ENCODE assay signal across 8 mouse cellular contexts in the genomic region with DNA sequence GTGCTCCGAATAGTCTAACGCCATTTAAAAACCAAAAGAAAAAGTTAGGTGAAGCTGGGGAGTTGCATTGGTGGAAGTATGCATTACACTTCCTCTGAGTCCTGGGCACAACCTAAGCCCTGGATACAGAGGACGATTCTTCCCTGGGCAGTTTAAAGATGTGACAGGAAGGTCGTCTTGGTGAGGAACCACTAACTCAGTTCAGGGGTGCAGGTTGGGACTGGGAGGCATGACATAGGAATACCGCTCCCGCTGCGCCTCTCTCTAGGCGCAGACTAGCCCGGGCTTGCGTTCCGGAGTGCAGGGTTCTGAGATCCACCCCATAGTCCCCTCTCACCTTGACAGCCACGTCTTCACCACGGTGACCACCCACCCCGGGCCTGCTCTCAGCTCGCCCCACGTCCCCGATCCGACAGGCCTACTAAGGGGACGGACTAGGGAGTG. TPM values are rescaled to one million over a fixed set of nuclear protein-coding genes. Genes with fewer than 3 reads are reported as not detected.
A peak's percentile ranks its signal among the peaks of the same experiment; 100 is the strongest.
DNase-seq lines count a peak whose midpoint lies in the region; ATAC-seq and TF ChIP-seq lines count a peak whose summit lies in the region.

No protein-coding gene starts in this region.

- no peak for DNase-seq in spleen, adult 2 months (ENCODE audit: low read depth in 1 of 2, low spot score in 2 of 2)
- DNase-seq in spleen, adult 18-20 months, result no peak
- DNase-seq in hindbrain, postnatal 0 days (ENCODE audit: low spot score), result peak; percentile 15
- DNase-seq in midbrain, embryonic 14.5 days, result no peak
- DNase-seq in adrenal gland, postnatal 4 days (ENCODE audit: low spot score in 2 of 2), result no peak
- no peak for DNase-seq in layer of hippocampus, postnatal 14 days (ENCODE audit: low spot score in 2 of 2)
- no peak for DNase-seq in lung, adult 18-20 months

- H3K4me2 ChIP-seq in hindbrain, postnatal 0 days (ENCODE audit: low read depth, low read length), result peak overlapping the region; percentile 92
- peak overlapping the region; percentile 79 for H3K4me2 ChIP-seq in midbrain, embryonic 14.5 days (ENCODE audit: low read length)

- peak overlapping the region; percentile 68 for H3K4me3 ChIP-seq in spleen, adult 2 months (ENCODE audit: extremely low read depth, insufficient read depth, insufficient read length)
- H3K4me3 ChIP-seq in hindbrain, postnatal 0 days (ENCODE audit: low read length), result peak overlapping the region; percentile 90
- peak overlapping the region; percentile 83 for H3K4me3 ChIP-seq in midbrain, embryonic 14.5 days (replicated peaks; ENCODE audit: low read depth, low read length)

- peak overlapping the region; percentile 78 for H3K9ac ChIP-seq in hindbrain, postnatal 0 days (replicated peaks; ENCODE audit: low read length)
- H3K9ac ChIP-seq in midbrain, embryonic 14.5 days (replicated peaks; ENCODE audit: low read length), result peak overlapping the region; percentile 80

- H3K27me3 ChIP-seq in spleen, adult 2 months (ENCODE audit: control insufficient read depth, insufficient read depth, low read length), result no peaks in the 10 kb centered on the region
- no peaks in the 10 kb centered on the region for H3K27me3 ChIP-seq in hindbrain, postnatal 0 days (ENCODE audit: insufficient read depth, low read length)
- no peaks in the 10 kb centered on the region for H3K27me3 ChIP-seq in midbrain, embryonic 14.5 days (ENCODE audit: control insufficient read depth, insufficient read depth, low read length)

- no peaks in the 10 kb centered on the region for H3K9me3 ChIP-seq in hindbrain, postnatal 0 days (ENCODE audit: low read length)
- H3K9me3 ChIP-seq in midbrain, embryonic 14.5 days (ENCODE audit: control insufficient read depth, low read length), result no peaks in the 10 kb centered on the region

- H3K36me3 ChIP-seq in spleen, adult 2 months (ENCODE audit: control insufficient read depth, insufficient read depth, low read length), result peaks cover 4% of the 10 kb centered on the region
- no peaks in the 10 kb centered on the region; the same call in 1 of the 2 replicates for H3K36me3 ChIP-seq in hindbrain, postnatal 0 days (ENCODE audit: insufficient read depth, low read length)
- H3K36me3 ChIP-seq in midbrain, embryonic 14.5 days (ENCODE audit: control insufficient read depth, insufficient read depth, low read length), result peaks cover 3% of the 10 kb centered on the region; the same call in 1 of the 2 replicates

- ATAC-seq in common myeloid progenitor, adult 5-6 weeks (replicated peaks; ENCODE audit: low read depth, poor library complexity, severe bottlenecking), result peak; percentile 34
- ATAC-seq in hindbrain, postnatal 0 days, result no peak; the same call in 1 of the 2 replicates
- peak; percentile 76 for ATAC-seq in midbrain, embryonic 14.5 days (ENCODE audit: low FRiP score, low TSS enrichment)

- peak overlapping the region; percentile 70 for H3K27ac ChIP-seq in spleen, adult 2 months (ENCODE audit: insufficient read depth, low read length)
- peak overlapping the region; percentile 62; the same call in 1 of the 2 replicates for H3K27ac ChIP-seq in hindbrain, postnatal 0 days
- peak overlapping the region; percentile 55; the same call in 1 of the 2 replicates for H3K27ac ChIP-seq in midbrain, embryonic 14.5 days (replicated peaks; ENCODE audit: low read depth, low read length)

- no peaks in the 10 kb centered on the region for H3K4me1 ChIP-seq in spleen, adult 2 months (ENCODE audit: control insufficient read depth, insufficient read depth, insufficient read length)
- H3K4me1 ChIP-seq in hindbrain, postnatal 0 days (ENCODE audit: insufficient read depth, low read length), result peaks cover 6% of the 10 kb centered on the region
- H3K4me1 ChIP-seq in midbrain, embryonic 14.5 days (ENCODE audit: control insufficient read depth, insufficient read depth, low read length), result peaks cover 8% of the 10 kb centered on the region; the same call in 1 of the 2 replicates

- TF ChIP-seq POLR2A in spleen, adult 2 months (IDR thresholded peaks at IDR 0.05; ENCODE audit: low read depth, low read length), result no peak

- no peak for TF ChIP-seq CTCF in spleen, adult 2 months (IDR thresholded peaks at IDR 0.05; ENCODE audit: extremely low read depth, insufficient read depth, insufficient read length, insufficient replicate concordance)
- TF ChIP-seq CTCF in hindbrain, postnatal 0 days (IDR thresholded peaks at IDR 0.05; ENCODE audit: low read depth), result no peak

- 2% methylated on average over 19 of the region's 19 CpGs for WGBS in spleen, adult 2 months
- WGBS in hindbrain, postnatal 0 days, result 3% methylated on average over 19 of the region's 19 CpGs
- WGBS in midbrain, embryonic 14.5 days, result 4% methylated on average over 19 of the region's 19 CpGs

RNA-seq across cellular contexts. Expression of a gene that starts 0.4 kb away (rescaled TPM):
- 6.7 and 7.9 TPM in 2 replicates for polyA plus RNA-seq in spleen, adult 2 months (2012; rRNA removed)
- 71.8 and 83.1 TPM in 2 replicates for total RNA-seq in common myeloid progenitor, adult 5-6 weeks (2017)
- total RNA-seq in hindbrain, postnatal 0 days (2014; rRNA removed), result 49.0 and 51.9 TPM in 2 replicates
- polyA plus RNA-seq in hindbrain, postnatal 0 days (2015; fragmentation: Nextera tagmentation; extraction: Ambion mirVana), result 31.0 and 33.1 TPM in 2 replicates
- 31.0 and 43.6 TPM in 2 replicates for polyA plus RNA-seq in midbrain, embryonic 14.5 days (2014; fragmentation: Nextera tagmentation; extraction: Ambion mirVana)
- total RNA-seq in adrenal gland, postnatal 4 days (2021), result 10 to 100 TPM; 47.3 to 47.7 TPM
- total RNA-seq in layer of hippocampus, postnatal 14 days (2021), result 10 to 100 TPM; 54.0 to 56.1 TPM

RNA-seq across cellular contexts. Expression of a gene that starts 21.2 kb away (rescaled TPM):
- polyA plus RNA-seq in spleen, adult 2 months (2012; rRNA removed), result 7.4 TPM in 2 replicates
- total RNA-seq in common myeloid progenitor, adult 5-6 weeks (2017), result 173 and 217 TPM in 2 replicates
- total RNA-seq in hindbrain, postnatal 0 days (2014; rRNA removed), result 21.5 and 22.4 TPM in 2 replicates
- 62.4 and 65.6 TPM in 2 replicates for polyA plus RNA-seq in hindbrain, postnatal 0 days (2015; fragmentation: Nextera tagmentation; extraction: Ambion mirVana)
- polyA plus RNA-seq in midbrain, embryonic 14.5 days (2014; fragmentation: Nextera tagmentation; extraction: Ambion mirVana), result 62.9 and 74.9 TPM in 2 replicates
- total RNA-seq in adrenal gland, postnatal 4 days (2021), result 10 to 100 TPM; 41.6 to 48.3 TPM
- total RNA-seq in layer of hippocampus, postnatal 14 days (2021), result 10 to 100 TPM; 18.6 to 26.1 TPM

RNA-seq across cellular contexts. Expression of a gene that starts 21.5 kb away (rescaled TPM):
- polyA plus RNA-seq in spleen, adult 2 months (2012; rRNA removed), result 2.6 and 2.9 TPM in 2 replicates
- 93.3 and 111 TPM in 2 replicates for total RNA-seq in common myeloid progenitor, adult 5-6 weeks (2017)
- total RNA-seq in hindbrain, postnatal 0 days (2014; rRNA removed), result 2.7 and 4.8 TPM in 2 replicates
- 6.1 and 7.8 TPM in 2 replicates for polyA plus RNA-seq in hindbrain, postnatal 0 days (2015; fragmentation: Nextera tagmentation; extraction: Ambion mirVana)
- 5.1 and 8.7 TPM in 2 replicates for polyA plus RNA-seq in midbrain, embryonic 14.5 days (2014; fragmentation: Nextera tagmentation; extraction: Ambion mirVana)
- 10 to 100 TPM; 13.0 to 14.3 TPM for total RNA-seq in adrenal gland, postnatal 4 days (2021)
- total RNA-seq in layer of hippocampus, postnatal 14 days (2021), result 1 to 10 TPM in 1 of 2 experiments, under 1 TPM in 1; 0.88 to 1.7 TPM

RNA-seq across cellular contexts. Expression of a gene that starts 59.7 kb away (rescaled TPM):
- 26.3 and 28.3 TPM in 2 replicates for polyA plus RNA-seq in spleen, adult 2 months (2012; rRNA removed)
- 112 and 124 TPM in 2 replicates for total RNA-seq in common myeloid progenitor, adult 5-6 weeks (2017)
- 27.4 and 34.9 TPM in 2 replicates for total RNA-seq in hindbrain, postnatal 0 days (2014; rRNA removed)
- 49.5 and 52.4 TPM in 2 replicates for polyA plus RNA-seq in hindbrain, postnatal 0 days (2015; fragmentation: Nextera tagmentation; extraction: Ambion mirVana)
- polyA plus RNA-seq in midbrain, embryonic 14.5 days (2014; fragmentation: Nextera tagmentation; extraction: Ambion mirVana), result 55.3 and 69.9 TPM in 2 replicates
- 100 to 1,000 TPM; 106 to 109 TPM for total RNA-seq in adrenal gland, postnatal 4 days (2021)
- 100 to 1,000 TPM; 104 to 105 TPM for total RNA-seq in layer of hippocampus, postnatal 14 days (2021)
